8 mouse cellular contexts compared by ENCODE assay signal in the genomic region with DNA sequence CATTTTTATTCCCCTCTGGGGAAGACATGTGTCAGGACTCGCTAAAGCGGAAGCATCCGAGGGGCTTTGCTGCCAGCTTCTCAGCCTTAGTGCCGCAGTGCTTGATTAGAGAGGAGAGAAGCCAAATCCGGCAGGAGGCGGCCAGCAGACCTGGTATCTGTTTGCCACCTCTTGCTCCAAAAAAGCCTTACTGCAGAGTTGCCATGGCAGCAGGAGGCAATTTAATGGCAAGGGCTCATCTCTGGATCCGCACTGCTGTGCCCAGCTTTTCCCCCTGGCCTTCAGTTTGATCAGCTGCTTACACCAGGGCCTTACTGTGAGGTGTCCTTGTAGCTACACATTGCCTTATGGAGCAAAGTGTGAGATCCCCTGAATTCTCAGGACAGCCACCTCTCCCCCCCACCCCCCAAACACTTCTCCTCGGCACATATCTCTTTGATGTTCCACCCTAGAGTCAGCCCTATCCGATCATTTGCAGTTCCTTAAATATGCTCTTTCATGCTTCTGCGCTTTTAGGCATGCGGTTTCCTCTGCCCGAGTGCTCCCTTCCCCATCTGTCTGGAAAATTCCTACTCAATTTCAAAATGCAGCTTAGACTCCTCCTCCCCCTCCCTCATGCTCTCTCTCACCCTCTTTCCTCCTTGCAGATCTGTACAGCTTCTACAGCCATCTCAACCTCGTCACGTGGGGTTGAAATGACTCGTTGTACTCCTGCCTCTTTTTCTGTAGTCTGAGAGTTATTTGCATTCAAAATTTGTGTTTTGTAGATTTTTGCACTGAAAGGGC.
DNase-seq lines count a peak whose midpoint lies in the region; ATAC-seq and TF ChIP-seq lines count a peak whose summit lies in the region.

No protein-coding gene starts in this region.

- H3K27me3 ChIP-seq in forebrain, embryonic 14.5 days (replicated peaks; ENCODE audit: control insufficient read depth, insufficient read depth, low read length) = no peaks in the 10 kb centered on the region
- no peaks in the 10 kb centered on the region for H3K27me3 ChIP-seq in myocyte (ENCODE audit: control insufficient read depth, insufficient read depth, insufficient read length)

- no peak for TF ChIP-seq POLR2A in myocyte (IDR thresholded peaks at IDR 0.05; ENCODE audit: insufficient read length, low read depth)

- peak overlapping the region; percentile 25; the same call in 1 of the 2 replicates for H3K9ac ChIP-seq in forebrain, embryonic 14.5 days (ENCODE audit: low read length)

- no peaks in the 10 kb centered on the region for H3K9me3 ChIP-seq in forebrain, embryonic 14.5 days (replicated peaks; ENCODE audit: control insufficient read depth, low read length)

- peak; percentile 24 for DNase-seq in adrenal gland, adult 8-10 months
- no peak for DNase-seq in adrenal gland, postnatal 4 days (ENCODE audit: low spot score in 2 of 2)
- DNase-seq in R1 (ENCODE audit: low read depth, low spot score) = peak; percentile 35
- peak; percentile 81 for DNase-seq in forebrain, embryonic 14.5 days (ENCODE audit: low spot score)
- DNase-seq in left cerebral cortex, adult 8-10 months (ENCODE audit: low spot score in 2 of 2) = peak; percentile 61 to 84
- DNase-seq in urinary bladder, postnatal 14 days (ENCODE audit: low spot score) = no peak

- ATAC-seq in forebrain, embryonic 14.5 days = peak; percentile 81
- ATAC-seq in inflammation-experienced regulatory T-cells, adult 6 months = peak; percentile 38

- H3K4me3 ChIP-seq in forebrain, embryonic 14.5 days (ENCODE audit: low read depth, low read length) = no peak overlapping the region
- no peak overlapping the region for H3K4me3 ChIP-seq in myocyte

- peak overlapping the region; percentile 92 for H3K27ac ChIP-seq in forebrain, embryonic 14.5 days (ENCODE audit: low read depth, low read length)

- WGBS in forebrain, embryonic 14.5 days = 45% methylated on average over 15 of the region's 15 CpGs

- no peaks in the 10 kb centered on the region for H3K79me2 ChIP-seq in myocyte (ENCODE audit: control insufficient read depth, insufficient read depth)

- peaks cover 34% of the 10 kb centered on the region for H3K4me1 ChIP-seq in forebrain, embryonic 14.5 days (ENCODE audit: control insufficient read depth, insufficient read depth, low read length)

- H3ac ChIP-seq in myocyte (ENCODE audit: control insufficient read depth, insufficient read length) = no peak overlapping the region

- H3K4me2 ChIP-seq in forebrain, embryonic 14.5 days (ENCODE audit: low read length) = no peak overlapping the region
- H3K4me2 ChIP-seq in myocyte (ENCODE audit: low read depth) = peak overlapping the region; percentile 39

- H3K36me3 ChIP-seq in forebrain, embryonic 14.5 days (ENCODE audit: control insufficient read depth, insufficient read depth, low read length) = no peaks in the 10 kb centered on the region
- no peaks in the 10 kb centered on the region for H3K36me3 ChIP-seq in myocyte (ENCODE audit: control insufficient read depth, insufficient read depth)

TF ChIP-seq in myocyte, 11 proteins besides CTCF, POLR2A, EP300 and RAD21:
- no peak for TF ChIP-seq SRF (IDR thresholded peaks at IDR 0.05; ENCODE audit: control insufficient read depth, insufficient read length, low read depth)
- TF ChIP-seq USF1 (IDR thresholded peaks at IDR 0.05; ENCODE audit: low read depth) = peak; percentile 72

Comparison
In these comparisons a context has a peak if more than half of its experiments do, and no peak if none do; other contexts are left out.
1. DNase-seq: peak in adrenal gland, adult 8-10 months (single experiment), R1 (single experiment), forebrain, embryonic 14.5 days (single experiment) and left cerebral cortex, adult 8-10 months (2 of 2); none in adrenal gland, postnatal 4 days (0 of 2) and urinary bladder, postnatal 14 days (single experiment).